Mouse (Mus musculus) gastrocnemius, postnatal 36 days (tissue): Measurements from ENCODE around the gene Rps11. TPM values are rescaled to one million over a fixed set of nuclear protein-coding genes. Genes with fewer than 3 reads are reported as not detected.
"Not testable (repeated sequence)": the region's sequence is repeated elsewhere in the genome, so short reads cannot be mapped to it uniquely, and the experiment has no call there.

Experiments used
- DNase-seq, 2 experiments: peaks; one replicate each; pipeline ENCODE4 v3.0.0; 2022
- intact Hi-C: fragments of 180-260 bp; cut with DNase I; formaldehyde crosslinking; loops from one replicate; pipeline ENCODE4 v1.15.1; 2025
- total RNA-seq, 2 experiments: library from RNA; stranded (reverse); gene quantifications; 2 replicates each; pipeline ENCODE4 v1.2.3; 2021

Rps11 gene
- total RNA-seq, 2 experiments from 2014 or later, result 388 to 460 TPM

GRCm38 (mm10) chr7:45155590-45155989, 31.4 kb upstream of the Rps11 start:
- intact Hi-C loops, result no loop called here
- DNase-seq, result no peak

GRCm38 (mm10) chr7:45154993-45155514, 30.8 kb upstream of the Rps11 start:
- intact Hi-C loops, result no loop called here
- DNase-seq, result peak; percentile 56 to 58

GRCm38 (mm10) chr7:45154096-45154992, 30.1 kb upstream of the Rps11 start, which contains the start of the genes Pih1d1 and Aldh16a1:
TSS of gene Pih1d1 (plus strand) at chr7:45154303.
TSS of gene Aldh16a1 (minus strand) at chr7:45154584.
- peak; percentile 96 for DNase-seq
- intact Hi-C loops, result no loop called here

- intact Hi-C loops, result no loop called here
- DNase-seq, result no peak
These were observed 29.3 kb upstream of the Rps11 start for GRCm38 (mm10) chr7:45153586-45153985.

GRCm38 (mm10) chr7:45153052-45153451, 28.8 kb upstream of the Rps11 start:
- DNase-seq, intact Hi-C loops: not testable (repeated sequence)

GRCm38 (mm10) chr7:45151303-45151702, 27.1 kb upstream of the Rps11 start:
- intact Hi-C loops, result no loop called here
- DNase-seq, result peak in 1 of 2 experiments; percentile 31

- DNase-seq, result no peak
- intact Hi-C loops, result no loop called here
These were observed 26.1 kb upstream of the Rps11 start for GRCm38 (mm10) chr7:45150321-45150720.

- DNase-seq, result no peak
- intact Hi-C loops, result no loop called here
These were observed 25.3 kb upstream of the Rps11 start for GRCm38 (mm10) chr7:45149545-45149944.

- no peak for DNase-seq
- intact Hi-C loops, result no loop called here
These were observed 24.4 kb upstream of the Rps11 start for GRCm38 (mm10) chr7:45148534-45149098.

- intact Hi-C loops, result no loop called here
- DNase-seq, result no peak
These were observed 23.7 kb upstream of the Rps11 start for GRCm38 (mm10) chr7:45147899-45148298.

GRCm38 (mm10) chr7:45147267-45147666, 23.0 kb upstream of the Rps11 start:
- intact Hi-C loops, result no loop called here
- DNase-seq, result no peak

GRCm38 (mm10) chr7:45145460-45145859, 21.2 kb upstream of the Rps11 start:
- intact Hi-C loops, result no loop called here
- no peak for DNase-seq

GRCm38 (mm10) chr7:45144368-45145174, 20.3 kb upstream of the Rps11 start:
- intact Hi-C loops, result no loop called here

GRCm38 (mm10) chr7:45141914-45142313, 17.7 kb upstream of the Rps11 start:
- DNase-seq, result no peak
- intact Hi-C loops, result no loop called here

More at GRCm38 (mm10) chr7:45144368-45145174, 20.3 kb upstream of the Rps11 start:
- no peak for DNase-seq

- intact Hi-C loops, result no loop called here
- DNase-seq, result no peak
These were observed 17.1 kb upstream of the Rps11 start for GRCm38 (mm10) chr7:45141319-45141718.

- intact Hi-C loops, result loop anchor here (5.0 kb wide), 1 partner anchor 158 kb away; no protein-coding TSS in a partner anchor
These were observed 15.9 kb upstream of the Rps11 start for GRCm38 (mm10) chr7:45139904-45140723.

GRCm38 (mm10) chr7:45138403-45138802, 14.2 kb upstream of the Rps11 start:
- no peak for DNase-seq
- intact Hi-C loops, result loop anchor here (5.0 kb wide), 1 partner anchor 156 kb away; no protein-coding TSS in a partner anchor

More at GRCm38 (mm10) chr7:45139904-45140723, 15.9 kb upstream of the Rps11 start:
- no peak for DNase-seq

GRCm38 (mm10) chr7:45137171-45138006, 13.2 kb upstream of the Rps11 start:
- DNase-seq, result no peak
- intact Hi-C loops, result loop anchor here (5.0 kb wide), 1 partner anchor 155 kb away; no protein-coding TSS in a partner anchor
